Mouse (Mus musculus) intestine, embryonic 16.5 days (tissue): ENCODE measurements around the gene Il15ra. TPM values are rescaled to one million over a fixed set of nuclear protein-coding genes. Genes with fewer than 3 reads are reported as not detected.
A peak's percentile ranks its signal among the peaks of the same experiment; 100 is the strongest.

ENCODE experiments used
- ATAC-seq: fragments of 200-750 bp; cut with Nextera tagmentation; 2 replicates; pipeline ENCODE4 v1.8.0; 2017; ENCODE audit warnings: moderate TSS enrichment, moderate library complexity
- H3K27ac ChIP-seq: fragments of 300-500 bp; sonication (generic); 2 replicates; pipeline ENCODE4 v1.5.1; 2014; ENCODE audit warnings: mild to moderate bottlenecking, low read length
- H3K27me3 ChIP-seq: fragments of 300-500 bp; sonication (generic); replicated peaks from 2 replicates; pipeline ENCODE4 v1.6.1; 2014; ENCODE audit warnings: low read length, control low read depth, mixed read lengths; ENCODE audit not compliant: control insufficient read depth, insufficient read depth
- H3K36me3 ChIP-seq: fragments of 300-500 bp; sonication (generic); 2 replicates; pipeline ENCODE4 v1.6.1; 2014; ENCODE audit warnings: low read length, control low read depth; ENCODE audit not compliant: control insufficient read depth, insufficient read depth
- H3K4me1 ChIP-seq: fragments of 300-500 bp; sonication (generic); 2 replicates; pipeline ENCODE4 v1.6.1; 2014; ENCODE audit warnings: low read length, control low read depth, mixed read lengths; ENCODE audit not compliant: control insufficient read depth, insufficient read depth
- H3K4me2 ChIP-seq: fragments of 300-500 bp; sonication (generic); 2 replicates; pipeline ENCODE4 v1.6.1; 2014; ENCODE audit warnings: low read depth, low read length, control low read depth
- H3K4me3 ChIP-seq: fragments of 300-500 bp; sonication (generic); 2 replicates; pipeline ENCODE4 v1.5.1; 2014; ENCODE audit warnings: mild to moderate bottlenecking, low read length
- H3K9ac ChIP-seq: fragments of 300-500 bp; sonication (generic); 2 replicates; pipeline ENCODE4 v1.6.1; 2014; ENCODE audit warnings: low read depth, low read length
- H3K9me3 ChIP-seq: fragments of 300-500 bp; sonication (generic); 2 replicates; pipeline ENCODE4 v1.6.1; 2016; ENCODE audit warnings: low read length, control low read depth; ENCODE audit not compliant: control insufficient read depth
- WGBS: fragments of 180-500 bp; shearing (Covaris S2); extraction: QIAGEN DNeasy Blood & Tissue Kit; methylation state at CpG from one replicate; pipeline ENCODE4 v1.1.7; 2014; 5-methylcytosine and 5-hydroxymethylcytosine counted together
- polyA plus RNA-seq: library from polyadenylated mRNA; unstranded; fragments of >200 nt; fragmentation: Nextera tagmentation; extraction: Ambion mirVana; gene quantifications from 2 replicates; pipeline ENCODE4 v1.2.1, GENCODE M21; 2015

Il15ra gene
- polyA plus RNA-seq: 2.0 and 2.2 TPM in 2 replicates

DNA sequence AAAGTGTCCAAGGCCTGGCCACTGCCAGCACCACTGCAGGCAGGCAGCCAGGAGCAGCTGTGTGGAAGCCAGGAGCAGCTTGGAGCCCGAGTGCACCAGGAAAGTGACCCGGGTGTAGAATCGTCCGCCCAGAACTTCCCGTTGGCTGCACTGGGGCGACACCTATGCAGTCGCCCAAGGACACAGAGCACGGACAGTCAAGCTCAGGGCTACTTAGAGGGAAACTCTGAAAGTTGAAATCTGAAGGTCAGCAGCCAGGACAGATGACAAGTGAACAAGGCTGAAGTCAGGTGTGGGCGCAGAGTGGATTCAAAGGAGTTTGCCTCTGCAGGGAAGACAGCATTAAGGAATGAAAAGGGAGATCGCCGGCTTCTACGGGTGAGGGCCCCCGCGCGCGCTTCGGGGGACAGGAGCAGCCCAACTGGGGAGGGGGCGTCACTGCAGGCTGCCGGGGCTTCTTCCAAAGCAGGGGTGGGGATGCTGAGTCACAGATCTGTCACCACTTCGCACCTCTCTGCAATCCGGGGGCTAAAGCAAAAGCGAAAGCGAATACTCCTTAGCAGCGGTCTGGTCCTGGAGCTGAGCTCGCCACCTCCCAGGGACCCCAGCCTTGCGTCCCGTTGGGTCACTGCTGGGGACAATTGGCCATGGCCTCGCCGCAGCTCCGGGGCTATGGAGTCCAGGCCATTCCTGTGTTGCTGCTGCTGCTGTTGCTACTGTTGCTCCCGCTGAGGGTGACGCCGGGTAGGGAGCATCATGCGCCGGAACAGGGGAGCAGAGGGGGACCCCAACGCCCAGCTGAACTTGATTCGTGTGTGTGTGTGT lies at the start of gene Il15ra:
TSS of gene Il15ra (plus strand) at position 90 of the 825 bp plus-strand sequence.
- Histone ChIP-seq H3K9me3 (no peaks in the 10 kb centered on the region), H3K27ac (peak within 1 kb of the TSS; percentile 33; the same call in 1 of the 2 replicates), H3K36me3 (no peaks in the 10 kb centered on the region), H3K4me3 (peak within 1 kb of the TSS; percentile 67), H3K9ac (peak within 1 kb of the TSS; percentile 76), H3K4me1 (no peaks in the 10 kb centered on the region; the same call in 1 of the 2 replicates), H3K27me3 (0 out of 2 replicates have a peak, but pooled peaks cover 3% of the 10 kb centered on the region), H3K4me2 (peak within 1 kb of the TSS; percentile 97)
- peak; percentile 85 for ATAC-seq
- WGBS: under 1% methylated on average over 37 of the region's 37 CpGs

DNA sequence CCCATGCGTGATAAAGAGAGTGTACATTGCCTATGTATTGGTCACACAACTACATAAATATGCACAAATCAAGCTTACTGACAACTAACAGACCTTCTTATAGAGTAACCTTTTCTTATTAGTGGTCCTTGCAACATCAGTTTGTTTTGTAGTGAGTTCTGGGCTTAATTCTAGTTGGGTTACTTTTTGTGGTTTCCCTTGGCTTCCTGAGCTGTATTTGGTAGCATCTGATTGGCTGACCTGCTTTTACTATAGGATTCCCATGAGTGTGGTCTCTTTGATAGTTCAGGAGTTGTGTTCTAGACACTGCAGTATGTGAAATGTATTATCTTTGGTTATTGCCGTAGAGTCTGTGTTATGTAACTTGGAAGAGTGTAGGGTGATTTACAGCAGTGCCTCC lies 47.5 kb upstream of the Il15ra start:
- Histone ChIP-seq H3K4me2 (no peak overlapping the region), H3K27ac (no peak overlapping the region), H3K4me3 (no peak overlapping the region), H3K9me3 (no peaks in the 10 kb centered on the region), H3K27me3 (no peaks in the 10 kb centered on the region), H3K9ac (no peak overlapping the region), H3K36me3 (no peaks in the 10 kb centered on the region), H3K4me1 (no peaks in the 10 kb centered on the region)
- 77% methylated on average over 2 of the region's 2 CpGs for WGBS
- no peak for ATAC-seq

- WGBS: 15% methylated on average over 2 of the region's 2 CpGs
- no peak overlapping the region for H3K9ac ChIP-seq
- H3K27ac ChIP-seq: no peak overlapping the region
- no peaks in the 10 kb centered on the region for H3K4me1 ChIP-seq
- H3K36me3 ChIP-seq: no peaks in the 10 kb centered on the region
- H3K4me2 ChIP-seq: no peak overlapping the region
- H3K4me3 ChIP-seq: no peak overlapping the region
- H3K9me3 ChIP-seq: no peaks in the 10 kb centered on the region
- no peaks in the 10 kb centered on the region for H3K27me3 ChIP-seq
- ATAC-seq: no peak
Measured at GRCm38 (mm10) chr2:11659263-11659662, 45.8 kb upstream of the Il15ra start.

DNA sequence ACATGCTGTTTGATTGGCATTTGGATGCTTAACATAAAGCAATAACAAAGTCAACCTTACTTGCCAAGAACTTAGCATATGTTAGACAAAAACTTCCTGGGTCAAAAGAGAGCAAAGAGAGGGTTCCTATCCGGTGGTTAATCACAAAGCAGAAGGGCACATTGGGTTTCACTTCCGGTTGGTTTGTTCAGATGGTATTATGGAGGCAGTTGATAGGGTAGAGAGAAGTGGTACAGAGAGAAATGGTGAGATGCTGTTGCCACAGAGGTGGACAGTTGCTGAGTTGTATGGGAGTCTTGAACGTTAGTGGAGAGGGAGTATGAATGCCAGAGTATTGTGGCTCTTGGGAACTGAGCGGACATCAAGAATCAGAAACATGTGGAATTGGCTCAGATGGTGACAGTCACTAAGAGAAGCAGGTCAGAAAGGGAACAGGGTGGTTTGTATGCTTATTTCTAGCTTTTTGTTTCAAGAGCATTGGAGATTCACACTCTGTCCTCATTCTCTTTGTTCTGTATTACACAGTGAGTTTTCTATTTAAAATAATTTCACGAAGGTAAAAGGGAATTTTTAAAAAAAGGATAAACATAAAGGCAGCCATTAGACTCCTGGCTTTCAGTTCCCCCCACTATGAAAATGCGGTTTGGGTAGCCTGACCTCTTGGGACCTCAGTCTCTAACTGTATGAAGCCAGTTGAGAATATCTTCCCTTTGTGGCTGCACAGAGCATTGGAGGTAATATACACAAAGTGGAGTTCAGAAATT lies 42.8 kb upstream of the Il15ra start:
- Histone ChIP-seq H3K36me3 (no peaks in the 10 kb centered on the region), H3K4me1 (no peaks in the 10 kb centered on the region), H3K4me2 (no peak overlapping the region), H3K9ac (no peak overlapping the region), H3K9me3 (no peaks in the 10 kb centered on the region), H3K27me3 (no peaks in the 10 kb centered on the region), H3K4me3 (no peak overlapping the region), H3K27ac (no peak overlapping the region)
- WGBS: 78% methylated on average over 6 of the region's 6 CpGs
- ATAC-seq: no peak

DNA sequence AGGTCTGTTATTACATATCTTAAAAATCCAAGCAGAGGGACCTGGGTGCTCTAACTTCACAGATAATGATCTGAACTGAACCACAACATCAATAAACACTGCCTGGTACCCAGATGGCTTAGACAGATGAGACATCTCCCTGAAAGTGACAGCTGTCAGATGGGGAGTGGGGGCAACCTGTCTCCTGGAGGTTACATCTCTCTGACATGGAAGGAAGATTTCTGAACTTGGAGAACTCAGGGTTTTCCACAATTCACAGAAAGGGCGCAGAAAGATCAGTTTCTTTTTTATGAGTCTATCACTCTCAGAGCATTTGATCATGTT lies 42.2 kb upstream of the Il15ra start:
- Histone ChIP-seq H3K4me1 (no peaks in the 10 kb centered on the region), H3K9me3 (no peaks in the 10 kb centered on the region), H3K27ac (no peak overlapping the region), H3K27me3 (no peaks in the 10 kb centered on the region), H3K9ac (no peak overlapping the region), H3K36me3 (no peaks in the 10 kb centered on the region), H3K4me2 (no peak overlapping the region), H3K4me3 (no peak overlapping the region)
- no peak for ATAC-seq
- WGBS: 90% methylated on average over 1 of the region's 1 CpGs

DNA sequence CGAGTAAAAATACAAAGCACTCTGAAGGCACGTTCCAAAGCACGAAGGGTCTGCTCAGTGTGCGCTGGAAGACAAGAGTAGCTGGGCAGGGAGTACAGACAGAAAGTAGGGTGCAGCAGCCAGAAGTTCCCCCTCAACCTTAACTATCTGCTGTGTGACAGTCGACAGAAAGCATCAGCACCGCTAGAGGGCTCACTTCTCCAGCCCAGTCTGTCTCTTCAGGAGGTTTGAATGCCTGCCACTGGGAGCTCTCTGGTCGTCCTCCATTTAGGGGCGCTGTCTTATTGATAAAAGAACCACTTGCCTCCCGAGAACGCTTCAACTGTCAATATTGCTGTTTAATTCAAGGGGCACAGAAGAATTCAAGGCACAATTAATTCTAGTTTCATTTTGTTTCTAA lies 41.1 kb upstream of the Il15ra start:
- no peaks in the 10 kb centered on the region for H3K27me3 ChIP-seq
- H3K9ac ChIP-seq: no peak overlapping the region
- 5% methylated on average over 10 of the region's 10 CpGs for WGBS
- H3K4me2 ChIP-seq: peak overlapping the region; percentile 34; the same call in 1 of the 2 replicates
- peak; percentile 88 for ATAC-seq
- H3K9me3 ChIP-seq: no peaks in the 10 kb centered on the region
- no peaks in the 10 kb centered on the region for H3K36me3 ChIP-seq
- H3K4me3 ChIP-seq: peak overlapping the region; percentile 15
- H3K27ac ChIP-seq: no peak overlapping the region
- H3K4me1 ChIP-seq: no peaks in the 10 kb centered on the region

- Histone ChIP-seq H3K27ac (no peak overlapping the region), H3K36me3 (no peaks in the 10 kb centered on the region), H3K4me2 (peak overlapping the region; percentile 34; the same call in 1 of the 2 replicates), H3K9ac (no peak overlapping the region), H3K27me3 (no peaks in the 10 kb centered on the region), H3K4me3 (peak overlapping the region; percentile 15), H3K9me3 (no peaks in the 10 kb centered on the region), H3K4me1 (no peaks in the 10 kb centered on the region)
- 43% methylated on average over 6 of the region's 6 CpGs for WGBS
- ATAC-seq: peak; percentile 52; the same call in 1 of the 2 replicates
Measured at GRCm38 (mm10) chr2:11664367-11664766, 40.7 kb upstream of the Il15ra start.

DNA sequence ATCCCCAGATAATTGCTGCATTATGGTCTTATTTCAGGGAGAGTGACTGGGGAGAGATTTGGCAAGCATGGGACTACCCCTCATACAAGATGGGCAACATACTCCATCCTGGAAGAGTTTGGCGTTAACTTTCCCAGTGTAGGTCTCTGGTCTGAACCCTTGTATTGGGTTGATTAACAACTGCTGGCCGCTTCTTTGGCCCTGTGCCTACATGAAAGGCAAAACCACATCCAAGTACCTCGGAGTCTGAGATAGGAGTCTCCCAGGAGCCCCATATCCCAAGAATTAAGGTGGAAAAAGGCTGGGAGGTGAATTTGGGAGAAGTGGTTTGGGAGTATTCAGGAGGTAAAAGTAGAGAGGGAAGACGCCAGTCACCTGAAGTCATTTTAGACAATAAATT lies 40.3 kb upstream of the Il15ra start:
- no peak for ATAC-seq
- Histone ChIP-seq H3K4me1 (no peaks in the 10 kb centered on the region), H3K36me3 (no peaks in the 10 kb centered on the region), H3K27me3 (no peaks in the 10 kb centered on the region), H3K4me3 (no peak overlapping the region), H3K4me2 (no peak overlapping the region), H3K9me3 (no peaks in the 10 kb centered on the region), H3K9ac (no peak overlapping the region), H3K27ac (no peak overlapping the region)
- 72% methylated on average over 4 of the region's 4 CpGs for WGBS

- Histone ChIP-seq H3K9me3 (no peaks in the 10 kb centered on the region), H3K4me3 (no peak overlapping the region), H3K4me2 (no peak overlapping the region), H3K4me1 (no peaks in the 10 kb centered on the region), H3K9ac (no peak overlapping the region), H3K27ac (no peak overlapping the region), H3K36me3 (no peaks in the 10 kb centered on the region), H3K27me3 (no peaks in the 10 kb centered on the region)
- no peak for ATAC-seq
- WGBS: 89% methylated on average over 3 of the region's 3 CpGs
Measured at GRCm38 (mm10) chr2:11665326-11665725, 39.8 kb upstream of the Il15ra start.
